Mouse (Mus musculus) C2C12 (cell line): ENCODE measurements around the gene Plxnd1.

Source experiments
- CEBPB ChIP-seq: IDR thresholded peaks from one replicate; pipeline ENCODE4 v1.6.1; 2011; ENCODE audit warnings: low read depth, mild to moderate bottlenecking, control low read depth, moderate library complexity
- CTCF ChIP-seq: IDR thresholded peaks from one replicate; pipeline ENCODE4 v1.5.1; 2011; ENCODE audit not compliant: control insufficient read depth, insufficient read depth, insufficient read length
- FOSL1 ChIP-seq: IDR thresholded peaks from one replicate; pipeline ENCODE4 v1.8.0; 2011; ENCODE audit warnings: mild to moderate bottlenecking, low read length; ENCODE audit not compliant: poor library complexity, insufficient read depth, severe bottlenecking
- MAX ChIP-seq: IDR thresholded peaks from one replicate; pipeline ENCODE4 v1.6.1; 2011; ENCODE audit warnings: mild to moderate bottlenecking, control low read depth
- MYOD1 ChIP-seq: IDR thresholded peaks from one replicate; pipeline ENCODE4 v1.6.1; 2011; ENCODE audit warnings: low read depth; ENCODE audit not compliant: control insufficient read depth, insufficient read length
- MYOG ChIP-seq: IDR thresholded peaks from one replicate; pipeline ENCODE4 v1.6.1; 2011; ENCODE audit not compliant: control insufficient read depth, insufficient read length; ENCODE audit errors: extremely low read depth
- USF1 ChIP-seq: IDR thresholded peaks from one replicate; pipeline ENCODE4 v1.6.1; 2011; ENCODE audit warnings: low read depth, mild to moderate bottlenecking, control low read depth, moderate library complexity

- TF ChIP-seq CTCF (no peak), MAX (no peak), USF1 (no peak), CEBPB (no peak), MYOG (no peak), FOSL1 (no peak), MYOD1 (no peak)
Measured at GRCm38 (mm10) chr6:115915601-115916445, 79.0 kb downstream of the Plxnd1 start.
